Mouse (Mus musculus) embryonic fibroblast, embryonic 13.5 days (primary cell): ENCODE measurements around the gene Fkbp8.

Experiments
- CTCF ChIP-seq: IDR thresholded peaks from 2 replicates; pipeline ENCODE4 v1.5.1; 2011; ENCODE audit warnings: mild to moderate bottlenecking, control low read depth, low read length, moderate library complexity, borderline replicate concordance; ENCODE audit not compliant: insufficient read depth
- POLR2A ChIP-seq: IDR thresholded peaks from 2 replicates; pipeline ENCODE4 v1.6.1; 2011; ENCODE audit warnings: low read depth, mild to moderate bottlenecking, control low read depth, low read length, moderate library complexity

DNA sequence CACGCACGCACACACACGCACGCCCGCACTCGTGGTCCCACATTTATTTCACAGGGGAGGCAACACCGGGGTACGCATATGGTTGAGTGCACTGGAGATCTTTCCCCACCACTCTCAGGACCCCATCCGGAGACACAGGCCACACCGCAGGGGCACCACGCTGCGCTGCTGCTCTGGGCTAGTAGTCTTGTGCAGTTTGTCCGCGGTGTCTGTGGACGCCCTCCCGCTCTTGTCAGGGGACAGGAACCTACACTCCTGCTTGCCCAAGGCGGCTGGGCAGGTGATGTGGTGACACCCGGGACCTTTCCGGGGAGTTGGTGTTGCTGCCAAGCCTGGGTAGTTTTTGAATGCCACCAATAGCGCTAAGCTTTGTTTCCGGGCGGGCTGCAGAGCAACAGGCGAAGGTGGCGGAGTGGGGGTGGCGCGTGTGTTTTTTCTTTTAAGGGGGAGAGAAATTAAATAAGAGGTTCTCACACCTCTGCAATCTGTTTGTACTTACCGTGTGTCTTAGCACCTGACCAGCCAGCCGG, 33.0 kb upstream of the Fkbp8 start:
- TF ChIP-seq CTCF (no peak), POLR2A (no peak)
